Mouse (Mus musculus): Measurements from ENCODE around the gene Sf3b1. TPM values are rescaled to one million over a fixed set of nuclear protein-coding genes. Genes with fewer than 3 reads are reported as not detected.
"Not testable (repeated sequence)": the region's sequence is repeated elsewhere in the genome, so short reads cannot be mapped to it uniquely, and the experiment has no call there.

Sf3b1 gene
- polyA plus RNA-seq, 1 experiment: 58.4 TPM

- no peak overlapping the region for H3K27ac ChIP-seq (replicated peaks; ENCODE audit: low read depth, low read length)
- H3K4me1 ChIP-seq (ENCODE audit: control insufficient read depth, insufficient read depth, insufficient read length, low read length): no peaks in the 10 kb centered on the region
- H3K4me3 ChIP-seq (ENCODE audit: insufficient read depth, low read depth, low read length): no peak overlapping the region
These were observed 41.0 kb downstream of the Sf3b1 start for GRCm38 (mm10) chr1:54986248-54986647.

- no peak overlapping the region for H3K4me3 ChIP-seq (ENCODE audit: insufficient read depth, low read depth, low read length)
- no peaks in the 10 kb centered on the region for H3K4me1 ChIP-seq (ENCODE audit: control insufficient read depth, insufficient read depth, insufficient read length, low read length)
- no peak overlapping the region for H3K27ac ChIP-seq (replicated peaks; ENCODE audit: low read depth, low read length)
These were observed 41.5 kb downstream of the Sf3b1 start for GRCm38 (mm10) chr1:54985831-54986230.

- H3K4me1 ChIP-seq (ENCODE audit: control insufficient read depth, insufficient read depth, insufficient read length, low read length): no peaks in the 10 kb centered on the region
- no peak overlapping the region for H3K27ac ChIP-seq (replicated peaks; ENCODE audit: low read depth, low read length)
- H3K4me3 ChIP-seq (ENCODE audit: insufficient read depth, low read depth, low read length): no peak overlapping the region
These were observed 43.1 kb downstream of the Sf3b1 start for GRCm38 (mm10) chr1:54984154-54984553.

DNA sequence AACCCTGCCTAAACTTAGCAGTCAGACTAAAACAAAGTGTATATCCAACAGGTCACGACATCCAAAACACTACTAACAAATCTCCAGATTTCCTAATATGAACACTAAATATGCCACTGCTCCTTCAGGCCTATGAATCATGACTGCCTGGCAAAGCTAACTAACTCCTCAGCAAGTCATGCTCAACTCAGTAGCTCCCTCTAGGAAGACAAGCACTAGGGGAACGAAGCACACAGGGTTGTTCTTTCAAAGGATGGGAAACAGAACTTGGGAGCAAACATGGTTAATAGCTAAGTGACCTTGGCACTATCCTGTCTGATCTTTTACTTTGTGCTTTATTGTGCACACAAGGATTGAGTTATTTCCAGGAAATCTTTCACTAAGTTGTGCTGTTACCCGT, 43.9 kb downstream of the Sf3b1 start:
- no peaks in the 10 kb centered on the region for H3K4me1 ChIP-seq (ENCODE audit: control insufficient read depth, insufficient read depth, insufficient read length, low read length)
- H3K4me3 ChIP-seq (ENCODE audit: insufficient read depth, low read depth, low read length): no peak overlapping the region
- H3K27ac ChIP-seq (replicated peaks; ENCODE audit: low read depth, low read length): no peak overlapping the region

DNA sequence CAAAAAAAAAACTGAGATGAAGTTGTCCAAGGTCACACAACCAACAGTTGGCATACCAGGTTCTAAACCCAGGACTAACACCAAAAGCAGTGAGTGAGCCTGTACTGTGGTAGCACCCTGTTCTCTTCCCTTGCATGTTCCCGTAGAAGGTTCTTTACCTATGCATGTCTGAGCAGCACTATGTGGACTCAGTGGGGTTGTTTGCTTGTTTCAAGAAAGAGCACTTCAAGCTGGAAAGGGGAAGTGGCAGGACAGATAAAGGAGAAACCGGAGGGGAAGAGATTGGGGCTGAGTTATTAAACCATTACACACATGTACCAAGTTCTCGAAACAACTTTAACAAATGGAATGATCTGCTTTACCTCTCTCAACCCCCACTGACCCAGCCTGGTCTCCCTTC, 44.6 kb downstream of the Sf3b1 start:
- Histone ChIP-seq H3K4me3 (ENCODE audit: insufficient read depth, low read depth, low read length) (no peak overlapping the region), H3K27ac (replicated peaks; ENCODE audit: low read depth, low read length) (no peak overlapping the region), H3K4me1 (ENCODE audit: control insufficient read depth, insufficient read depth, insufficient read length, low read length) (no peaks in the 10 kb centered on the region)

- H3K27ac ChIP-seq (replicated peaks; ENCODE audit: low read depth, low read length): no peak overlapping the region
- H3K4me1 ChIP-seq (ENCODE audit: control insufficient read depth, insufficient read depth, insufficient read length, low read length): no peaks in the 10 kb centered on the region
- no peak overlapping the region for H3K4me3 ChIP-seq (ENCODE audit: insufficient read depth, low read depth, low read length)
These were observed 47.9 kb downstream of the Sf3b1 start for GRCm38 (mm10) chr1:54979226-54979984.

- Histone ChIP-seq H3K27ac (replicated peaks; ENCODE audit: low read depth, low read length) (no peak overlapping the region), H3K4me3 (ENCODE audit: insufficient read depth, low read depth, low read length) (no peak overlapping the region), H3K4me1 (ENCODE audit: control insufficient read depth, insufficient read depth, insufficient read length, low read length) (no peaks in the 10 kb centered on the region)
These were observed 55.4 kb downstream of the Sf3b1 start for GRCm38 (mm10) chr1:54971687-54972404.

DNA sequence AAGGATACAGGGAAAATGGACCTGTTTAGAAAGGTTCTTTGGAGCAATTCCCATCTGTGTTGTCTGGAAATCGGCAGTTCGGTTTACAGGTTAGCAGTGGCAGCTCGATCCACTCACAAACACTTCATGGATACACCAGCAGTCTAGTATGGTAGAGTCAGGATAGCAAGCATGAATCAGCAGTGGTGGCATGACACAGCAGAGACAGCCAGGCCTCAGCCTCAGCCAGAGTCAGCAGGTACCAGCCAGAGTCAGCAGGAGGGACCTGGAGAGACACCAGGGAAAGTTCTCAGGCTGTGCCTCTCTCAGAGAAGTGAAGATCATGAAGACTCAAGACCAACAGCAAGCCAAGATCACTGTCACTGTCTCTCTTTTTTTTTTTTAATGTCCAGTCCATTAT, 60.4 kb downstream of the Sf3b1 start:
- Histone ChIP-seq H3K4me3 (ENCODE audit: insufficient read depth, low read depth, low read length) (no peak overlapping the region), H3K27ac (replicated peaks; ENCODE audit: low read depth, low read length) (no peak overlapping the region), H3K4me1 (ENCODE audit: control insufficient read depth, insufficient read depth, insufficient read length, low read length) (no peaks in the 10 kb centered on the region)

- H3K4me1 ChIP-seq (ENCODE audit: control insufficient read depth, insufficient read depth, insufficient read length, low read length): no peaks in the 10 kb centered on the region
- H3K4me3 ChIP-seq (ENCODE audit: insufficient read depth, low read depth, low read length): no peak overlapping the region
- H3K27ac ChIP-seq (replicated peaks; ENCODE audit: low read depth, low read length): no peak overlapping the region
These were observed 61.9 kb downstream of the Sf3b1 start for GRCm38 (mm10) chr1:54965159-54965995.

GRCm38 (mm10) chr1:54961724-54962123, 65.6 kb downstream of the Sf3b1 start:
- H3K27ac ChIP-seq (replicated peaks; ENCODE audit: low read depth, low read length): no peak overlapping the region
- no peaks in the 10 kb centered on the region for H3K4me1 ChIP-seq (ENCODE audit: control insufficient read depth, insufficient read depth, insufficient read length, low read length)
- H3K4me3 ChIP-seq (ENCODE audit: insufficient read depth, low read depth, low read length): no peak overlapping the region

- Histone ChIP-seq H3K4me3 (ENCODE audit: insufficient read depth, low read depth, low read length) (no peak overlapping the region), H3K27ac (replicated peaks; ENCODE audit: low read depth, low read length) (no peak overlapping the region), H3K4me1 (ENCODE audit: control insufficient read depth, insufficient read depth, insufficient read length, low read length) (no peaks in the 10 kb centered on the region)
These were observed 66.6 kb downstream of the Sf3b1 start for GRCm38 (mm10) chr1:54960613-54961165.

- Histone ChIP-seq H3K4me1 (ENCODE audit: control insufficient read depth, insufficient read depth, insufficient read length, low read length) (no peaks in the 10 kb centered on the region), H3K27ac (replicated peaks; ENCODE audit: low read depth, low read length) (no peak overlapping the region), H3K4me3 (ENCODE audit: insufficient read depth, low read depth, low read length) (no peak overlapping the region)
These were observed 68.8 kb downstream of the Sf3b1 start for GRCm38 (mm10) chr1:54958525-54958924.

GRCm38 (mm10) chr1:54956995-54957394, 70.3 kb downstream of the Sf3b1 start:
- not testable (repeated sequence) for H3K4me3 ChIP-seq (ENCODE audit: insufficient read depth, low read depth, low read length); H3K27ac ChIP-seq (replicated peaks; ENCODE audit: low read depth, low read length); H3K4me1 ChIP-seq (ENCODE audit: control insufficient read depth, insufficient read depth, insufficient read length, low read length)

DNA sequence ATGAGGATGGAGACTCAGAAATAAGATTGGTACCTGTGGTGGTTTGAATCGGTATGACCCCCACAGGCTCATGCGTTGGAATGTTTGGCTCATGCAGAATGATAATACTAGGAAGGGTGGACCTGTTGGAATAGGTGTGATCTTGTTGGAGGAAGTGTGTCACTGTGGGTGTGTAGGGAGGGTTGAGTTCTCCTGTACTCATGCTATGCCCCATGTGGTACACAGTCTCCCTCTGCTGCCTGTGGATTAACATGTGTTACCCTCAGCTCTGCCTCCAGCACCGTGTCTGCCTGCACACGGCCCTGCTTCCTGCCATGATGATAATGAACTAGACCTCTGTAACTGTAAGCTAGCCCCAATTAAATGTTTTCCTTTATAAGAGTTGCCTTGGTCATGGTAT, 72.4 kb downstream of the Sf3b1 start:
- Histone ChIP-seq H3K4me3 (ENCODE audit: insufficient read depth, low read depth, low read length) (no peak overlapping the region), H3K4me1 (ENCODE audit: control insufficient read depth, insufficient read depth, insufficient read length, low read length) (no peaks in the 10 kb centered on the region), H3K27ac (replicated peaks; ENCODE audit: low read depth, low read length) (no peak overlapping the region)

DNA sequence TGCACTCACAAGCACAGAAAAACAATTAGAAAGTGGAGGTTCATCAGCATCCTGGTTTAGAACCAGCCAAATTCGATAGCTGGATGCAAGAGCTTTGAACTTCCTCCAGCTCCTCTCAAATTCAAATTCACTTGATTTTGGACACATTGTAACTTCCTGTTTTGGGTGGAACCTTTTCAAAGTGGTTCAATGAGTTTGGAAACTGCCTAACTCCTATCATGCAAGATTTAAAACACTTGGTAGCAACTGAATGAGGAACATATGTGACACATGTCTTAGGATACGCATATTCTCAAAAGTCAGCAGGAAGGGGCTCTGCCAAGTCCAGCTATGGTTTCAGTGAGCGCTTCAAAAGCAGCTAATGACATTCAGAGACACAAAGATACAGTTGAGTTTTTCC, 82.6 kb downstream of the Sf3b1 start:
- no peaks in the 10 kb centered on the region for H3K4me1 ChIP-seq (ENCODE audit: control insufficient read depth, insufficient read depth, insufficient read length, low read length)
- no peak overlapping the region for H3K27ac ChIP-seq (replicated peaks; ENCODE audit: low read depth, low read length)
- H3K4me3 ChIP-seq (ENCODE audit: insufficient read depth, low read depth, low read length): no peak overlapping the region

All from brown adipose tissue, adult 24 weeks (tissue).